Mouse (Mus musculus): Measurements from ENCODE around the gene Gabrr2. TPM values are rescaled to one million over a fixed set of nuclear protein-coding genes. Genes with fewer than 3 reads are reported as not detected.

Gene Gabrr2
- total and polyA plus RNA-seq, 3 experiments = 1.6 to 4.9 (median 2.6) TPM

DNA sequence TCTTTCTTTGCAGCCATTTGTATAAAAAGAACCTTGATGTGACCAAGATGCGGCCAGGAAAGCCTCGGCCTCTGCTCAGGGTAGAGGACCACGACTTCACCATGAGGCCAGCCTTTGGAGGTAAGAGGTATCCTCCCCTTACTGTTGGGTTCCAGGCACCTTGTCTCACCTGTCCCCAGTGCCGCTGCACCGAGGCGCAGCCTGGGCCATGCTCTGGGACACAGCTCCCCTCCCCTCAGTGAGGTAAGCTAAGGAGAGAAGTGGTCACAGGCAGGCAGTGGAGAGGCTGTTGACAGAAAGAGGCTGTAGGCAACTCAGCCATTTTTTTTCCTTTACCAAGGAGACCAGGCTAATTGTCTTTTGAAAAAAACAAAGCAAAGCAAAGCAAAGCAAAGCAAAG, 8.5 kb downstream of the Gabrr2 start:
- no peak for DNase-seq
- Histone ChIP-seq H3K4me1 (ENCODE audit: control insufficient read depth, insufficient read depth, low read length) (no peaks in the 10 kb centered on the region), H3K9ac (ENCODE audit: low read depth, low read length) (no peak overlapping the region), H3K79me2 (replicated peaks; ENCODE audit: control insufficient read depth, insufficient read depth, low read length) (no peaks in the 10 kb centered on the region), H3K27ac (no peak overlapping the region), H3K4me3 (no peak overlapping the region), H3K27me3 (ENCODE audit: control insufficient read depth, insufficient read depth, low read length) (no peaks in the 10 kb centered on the region), H3K36me3 (ENCODE audit: control insufficient read depth, insufficient read depth, low read length) (no peaks in the 10 kb centered on the region)
- TF ChIP-seq POLR2A (IDR thresholded peaks at IDR 0.05; ENCODE audit: insufficient read depth, low read depth, low read length) = no peak
- no peak for TF ChIP-seq CTCF (IDR thresholded peaks at IDR 0.05)
- TF ChIP-seq EP300 (IDR thresholded peaks at IDR 0.05; ENCODE audit: insufficient read depth, low read depth, low read length) = no peak
- 90% methylated on average over 6 of the region's 6 CpGs for WGBS
- intact Hi-C loops (cut with DNase I) = no loop called here

DNA sequence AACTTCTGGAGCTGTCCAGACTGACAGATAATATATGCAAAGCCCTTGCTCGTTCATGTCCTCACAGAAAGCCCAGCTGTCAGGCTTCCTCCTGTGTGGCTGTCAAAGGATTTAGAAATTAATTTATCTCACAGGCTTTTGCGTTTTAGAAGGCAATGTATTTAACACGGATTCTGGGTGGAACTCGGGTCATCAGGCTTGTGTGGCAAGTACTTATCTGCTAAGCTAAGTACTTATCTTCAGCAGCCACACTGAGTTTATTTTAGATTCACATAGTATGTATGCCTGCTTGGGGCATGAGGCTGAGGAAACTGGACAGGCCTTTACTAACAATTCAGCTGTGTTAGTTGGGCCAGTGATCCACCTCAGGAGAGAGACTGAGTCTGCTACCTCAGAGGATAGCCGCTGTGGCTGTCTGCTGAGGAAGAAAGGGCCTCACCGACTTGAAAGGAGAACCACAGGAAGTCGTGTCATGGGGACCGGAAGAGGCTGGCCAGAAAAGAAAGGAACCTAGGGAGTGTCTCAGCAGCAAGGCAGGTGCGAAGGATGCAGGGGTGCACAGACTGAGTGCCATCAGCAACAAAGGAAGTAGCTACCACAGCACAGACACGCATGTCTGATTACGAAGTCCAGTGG, 9.8 kb downstream of the Gabrr2 start:
- no peaks in the 10 kb centered on the region for H3K79me2 ChIP-seq (replicated peaks; ENCODE audit: control insufficient read depth, insufficient read depth, low read length)
- H3K36me3 ChIP-seq (ENCODE audit: control insufficient read depth, insufficient read depth, low read length) = no peaks in the 10 kb centered on the region
- no peaks in the 10 kb centered on the region for H3K4me1 ChIP-seq (ENCODE audit: control insufficient read depth, insufficient read depth, low read length)
- no peak overlapping the region for H3K9ac ChIP-seq (ENCODE audit: low read depth, low read length)
- no peak overlapping the region for H3K4me3 ChIP-seq
- H3K27ac ChIP-seq = no peak overlapping the region
- intact Hi-C loops (cut with DNase I) = no loop called here
- 33% methylated on average over 11 of the region's 11 CpGs for WGBS
- H3K27me3 ChIP-seq (ENCODE audit: control insufficient read depth, insufficient read depth, low read length) = no peaks in the 10 kb centered on the region
- TF ChIP-seq CTCF (IDR thresholded peaks at IDR 0.05) (no peak), EP300 (IDR thresholded peaks at IDR 0.05; ENCODE audit: insufficient read depth, low read depth, low read length) (no peak), POLR2A (IDR thresholded peaks at IDR 0.05; ENCODE audit: insufficient read depth, low read depth, low read length) (no peak)
- DNase-seq = peak in 1 of 2 experiments; percentile 27

DNA sequence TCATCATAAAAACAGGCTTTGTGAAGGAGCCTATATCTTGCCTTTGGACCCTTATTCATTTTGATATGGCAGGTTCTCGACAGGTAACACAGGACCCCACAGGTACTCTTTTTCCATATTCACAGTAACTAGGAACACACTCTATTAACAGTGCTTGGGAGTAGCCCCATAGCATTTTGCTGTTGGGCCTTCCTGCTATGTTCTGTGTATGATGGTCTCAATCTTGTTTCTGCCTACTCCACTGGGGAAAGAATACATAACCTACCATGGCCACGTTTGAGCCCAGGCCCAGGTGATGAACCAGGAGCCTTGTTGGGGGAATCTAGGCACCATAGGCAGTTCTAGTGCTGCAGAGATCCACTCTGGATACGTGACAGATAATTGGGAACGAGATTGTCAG, 11.6 kb downstream of the Gabrr2 start:
- TF ChIP-seq EP300 (IDR thresholded peaks at IDR 0.05; ENCODE audit: insufficient read depth, low read depth, low read length) = no peak
- no peak for TF ChIP-seq CTCF (IDR thresholded peaks at IDR 0.05)
- no peak for TF ChIP-seq POLR2A (IDR thresholded peaks at IDR 0.05; ENCODE audit: insufficient read depth, low read depth, low read length)
- no peaks in the 10 kb centered on the region for H3K79me2 ChIP-seq (replicated peaks; ENCODE audit: control insufficient read depth, insufficient read depth, low read length)
- DNase-seq = no peak
- WGBS = 84% methylated on average over 4 of the region's 4 CpGs
- H3K4me1 ChIP-seq (ENCODE audit: control insufficient read depth, insufficient read depth, low read length) = no peaks in the 10 kb centered on the region
- intact Hi-C loops (cut with DNase I) = no loop called here
- H3K27ac ChIP-seq = no peak overlapping the region
- no peak overlapping the region for H3K9ac ChIP-seq (ENCODE audit: low read depth, low read length)
- no peaks in the 10 kb centered on the region for H3K27me3 ChIP-seq (ENCODE audit: control insufficient read depth, insufficient read depth, low read length)
- no peaks in the 10 kb centered on the region for H3K36me3 ChIP-seq (ENCODE audit: control insufficient read depth, insufficient read depth, low read length)
- H3K4me3 ChIP-seq = no peak overlapping the region

DNA sequence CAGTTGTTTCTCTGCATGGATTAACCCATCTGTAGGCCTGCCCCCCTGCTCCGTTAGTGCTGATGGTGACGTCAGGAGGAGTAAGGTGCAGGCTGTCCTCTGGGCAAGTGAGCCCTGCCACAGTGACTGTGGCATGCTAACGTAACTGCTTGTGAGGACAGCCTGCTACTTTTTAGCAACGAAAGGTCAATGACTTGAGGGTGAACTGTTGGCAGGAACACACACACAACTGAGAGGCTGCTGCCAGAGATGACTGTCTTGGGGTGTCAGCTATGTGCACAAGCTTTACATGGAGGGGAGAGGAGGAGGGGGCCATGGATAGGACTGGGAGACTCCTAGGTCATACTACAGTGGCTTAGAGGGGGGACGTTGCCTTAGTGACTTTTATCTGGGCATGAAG, 12.1 kb downstream of the Gabrr2 start:
- Histone ChIP-seq H3K27me3 (ENCODE audit: control insufficient read depth, insufficient read depth, low read length) (no peaks in the 10 kb centered on the region), H3K36me3 (ENCODE audit: control insufficient read depth, insufficient read depth, low read length) (no peaks in the 10 kb centered on the region), H3K4me3 (no peak overlapping the region), H3K79me2 (replicated peaks; ENCODE audit: control insufficient read depth, insufficient read depth, low read length) (no peaks in the 10 kb centered on the region), H3K27ac (no peak overlapping the region), H3K4me1 (ENCODE audit: control insufficient read depth, insufficient read depth, low read length) (no peaks in the 10 kb centered on the region), H3K9ac (ENCODE audit: low read depth, low read length) (no peak overlapping the region)
- WGBS = 63% methylated on average over 5 of the region's 5 CpGs
- DNase-seq = peak in 1 of 2 experiments; percentile 17
- intact Hi-C loops (cut with DNase I) = no loop called here
- TF ChIP-seq EP300 (IDR thresholded peaks at IDR 0.05; ENCODE audit: insufficient read depth, low read depth, low read length) = 0 out of 2 replicates have a peak, but pooled peaks have one; percentile 16
- no peak for TF ChIP-seq POLR2A (IDR thresholded peaks at IDR 0.05; ENCODE audit: insufficient read depth, low read depth, low read length)

DNA sequence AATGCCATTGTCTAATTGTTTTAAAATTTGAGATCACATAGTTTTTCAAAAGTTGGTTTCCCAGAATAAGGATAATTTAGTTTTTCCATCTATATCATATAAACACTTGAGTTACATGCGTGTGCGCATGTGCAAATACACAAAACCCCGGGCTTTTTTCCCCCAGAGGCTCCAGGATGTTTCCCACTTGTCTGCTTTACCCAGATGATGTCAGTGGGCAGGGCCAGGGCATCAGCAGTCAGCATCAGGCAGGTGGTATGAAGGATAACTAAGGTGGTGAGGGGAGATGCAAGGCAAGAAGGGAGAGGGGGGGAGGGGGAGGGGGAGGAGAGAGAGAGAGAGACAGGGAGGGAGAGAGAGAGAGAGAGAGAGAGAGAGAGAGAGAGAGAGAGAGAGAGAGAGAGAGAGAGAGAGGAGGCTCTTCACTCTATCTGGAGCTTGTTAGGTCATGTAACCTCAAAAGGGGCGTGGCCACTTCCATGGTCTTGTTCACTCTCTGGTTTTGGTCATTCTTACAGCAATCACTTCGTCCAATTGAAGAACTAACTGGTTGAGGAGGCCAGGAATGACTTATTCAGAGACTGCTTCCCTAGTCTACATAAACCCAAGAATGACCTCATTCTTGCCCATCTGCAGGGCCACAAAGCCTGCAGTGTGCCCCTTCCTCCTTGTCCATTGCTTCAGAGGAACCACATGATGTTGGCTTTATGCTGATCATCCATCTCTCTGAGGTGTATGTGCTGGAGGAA, 13.2 kb downstream of the Gabrr2 start:
- no peaks in the 10 kb centered on the region for H3K36me3 ChIP-seq (ENCODE audit: control insufficient read depth, insufficient read depth, low read length)
- H3K27me3 ChIP-seq (ENCODE audit: control insufficient read depth, insufficient read depth, low read length) = no peaks in the 10 kb centered on the region
- TF ChIP-seq EP300 (IDR thresholded peaks at IDR 0.05; ENCODE audit: insufficient read depth, low read depth, low read length) (no peak), POLR2A (IDR thresholded peaks at IDR 0.05; ENCODE audit: insufficient read depth, low read depth, low read length) (no peak), CTCF (IDR thresholded peaks at IDR 0.05) (no peak)
- H3K4me1 ChIP-seq (ENCODE audit: control insufficient read depth, insufficient read depth, low read length) = no peaks in the 10 kb centered on the region
- no peak overlapping the region for H3K27ac ChIP-seq
- intact Hi-C loops (cut with DNase I) = no loop called here
- no peaks in the 10 kb centered on the region for H3K79me2 ChIP-seq (replicated peaks; ENCODE audit: control insufficient read depth, insufficient read depth, low read length)
- H3K9ac ChIP-seq (ENCODE audit: low read depth, low read length) = no peak overlapping the region
- no peak overlapping the region for H3K4me3 ChIP-seq
- WGBS = 77% methylated on average over 5 of the region's 5 CpGs
- no peak for DNase-seq

DNA sequence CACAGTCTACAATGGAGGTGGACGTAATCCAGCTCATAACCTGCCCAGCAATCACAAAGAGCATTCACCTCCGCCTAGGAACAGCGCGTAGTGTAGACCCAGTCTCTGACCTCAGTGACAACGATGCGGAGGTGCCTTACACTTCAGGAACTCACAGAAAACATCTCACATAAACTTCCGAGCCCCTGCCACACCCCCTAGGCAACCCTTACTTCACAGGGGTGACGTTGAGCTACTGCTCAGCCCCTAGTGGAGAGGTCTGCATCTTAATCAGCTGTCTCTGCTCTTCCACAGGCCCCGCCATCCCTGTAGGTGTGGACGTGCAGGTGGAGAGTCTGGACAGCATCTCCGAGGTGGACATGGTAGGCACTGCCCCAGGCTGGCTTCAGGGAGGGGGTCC, 14.4 kb downstream of the Gabrr2 start:
- H3K4me3 ChIP-seq = no peak overlapping the region
- H3K4me1 ChIP-seq (ENCODE audit: control insufficient read depth, insufficient read depth, low read length) = no peaks in the 10 kb centered on the region
- no peak overlapping the region for H3K9ac ChIP-seq (ENCODE audit: low read depth, low read length)
- WGBS = 79% methylated on average over 11 of the region's 11 CpGs
- no peak for TF ChIP-seq EP300 (IDR thresholded peaks at IDR 0.05; ENCODE audit: insufficient read depth, low read depth, low read length)
- no peak for TF ChIP-seq POLR2A (IDR thresholded peaks at IDR 0.05; ENCODE audit: insufficient read depth, low read depth, low read length)
- no peak for TF ChIP-seq CTCF (IDR thresholded peaks at IDR 0.05)
- H3K36me3 ChIP-seq (ENCODE audit: control insufficient read depth, insufficient read depth, low read length) = no peaks in the 10 kb centered on the region
- H3K27me3 ChIP-seq (ENCODE audit: control insufficient read depth, insufficient read depth, low read length) = no peaks in the 10 kb centered on the region
- H3K79me2 ChIP-seq (replicated peaks; ENCODE audit: control insufficient read depth, insufficient read depth, low read length) = no peaks in the 10 kb centered on the region
- no peak for DNase-seq
- intact Hi-C loops (cut with DNase I) = no loop called here
- no peak overlapping the region for H3K27ac ChIP-seq

Measured in heart, adult 2 months (tissue).